Mouse (Mus musculus): ENCODE data around the gene Cdyl. TPM values are rescaled to one million over a fixed set of nuclear protein-coding genes. Genes with fewer than 3 reads are reported as not detected.

The Cdyl gene
- 1.7 and 2.3 TPM in 2 replicates for polyA plus RNA-seq (2012)

GRCm38 (mm10) chr13:35659406-35659985, at the start of gene Cdyl:
Cdyl (plus strand) TSS chr13:35659833.
- Histone ChIP-seq H3K9me3 (ENCODE audit: control insufficient read depth, low read length) (no peaks in the 10 kb centered on the region), H3K27me3 (ENCODE audit: control insufficient read depth) (peaks cover 30% of the 10 kb centered on the region), H3K36me3 (ENCODE audit: control insufficient read depth) (no peaks in the 10 kb centered on the region), H3K4me1 (ENCODE audit: control insufficient read depth) (peaks cover 3% of the 10 kb centered on the region), H3K4me3 (replicated peaks) (no peak within 1 kb of the TSS)
- TF ChIP-seq GATA1 (IDR thresholded peaks at IDR 0.05; ENCODE audit: low read length): no peak
- no peak for TF ChIP-seq TAL1 (IDR thresholded peaks at IDR 0.05; ENCODE audit: low read length)

GRCm38 (mm10) chr13:35610718-35611117, 48.9 kb upstream of the Cdyl start:
- Histone ChIP-seq H3K4me1 (ENCODE audit: control insufficient read depth) (peaks cover 80% of the 10 kb centered on the region), H3K27me3 (ENCODE audit: control insufficient read depth) (no peaks in the 10 kb centered on the region), H3K9me3 (ENCODE audit: control insufficient read depth, low read length) (no peaks in the 10 kb centered on the region), H3K4me3 (replicated peaks) (no peak overlapping the region), H3K36me3 (ENCODE audit: control insufficient read depth) (no peaks in the 10 kb centered on the region)
- TF ChIP-seq TAL1 (IDR thresholded peaks at IDR 0.05; ENCODE audit: low read length): no peak; the same call in 2 of the 3 replicates
- TF ChIP-seq GATA1 (IDR thresholded peaks at IDR 0.05; ENCODE audit: low read length): no peak

- no peaks in the 10 kb centered on the region for H3K27me3 ChIP-seq (ENCODE audit: control insufficient read depth)
- no peaks in the 10 kb centered on the region for H3K9me3 ChIP-seq (ENCODE audit: control insufficient read depth, low read length)
- TF ChIP-seq GATA1 (IDR thresholded peaks at IDR 0.05; ENCODE audit: low read length): no peak
- TF ChIP-seq TAL1 (IDR thresholded peaks at IDR 0.05; ENCODE audit: low read length): no peak
- H3K4me3 ChIP-seq (replicated peaks): no peak overlapping the region
- H3K4me1 ChIP-seq (ENCODE audit: control insufficient read depth): peaks cover 84% of the 10 kb centered on the region
- no peaks in the 10 kb centered on the region for H3K36me3 ChIP-seq (ENCODE audit: control insufficient read depth)
These were observed 47.1 kb upstream of the Cdyl start for GRCm38 (mm10) chr13:35612506-35612905.

- peaks cover 74% of the 10 kb centered on the region for H3K4me1 ChIP-seq (ENCODE audit: control insufficient read depth)
- peak overlapping the region; percentile 28 for H3K4me3 ChIP-seq (replicated peaks)
- peak; percentile 90 for TF ChIP-seq TAL1 (IDR thresholded peaks at IDR 0.05; ENCODE audit: low read length)
- TF ChIP-seq GATA1 (IDR thresholded peaks at IDR 0.05; ENCODE audit: low read length): peak; percentile 94
These were observed 44.7 kb upstream of the Cdyl start for GRCm38 (mm10) chr13:35614832-35615479.

GRCm38 (mm10) chr13:35616524-35617099, 43.0 kb upstream of the Cdyl start:
- Histone ChIP-seq H3K27me3 (ENCODE audit: control insufficient read depth) (no peaks in the 10 kb centered on the region), H3K36me3 (ENCODE audit: control insufficient read depth) (no peaks in the 10 kb centered on the region), H3K4me3 (replicated peaks) (no peak overlapping the region), H3K4me1 (ENCODE audit: control insufficient read depth) (peaks cover 60% of the 10 kb centered on the region), H3K9me3 (ENCODE audit: control insufficient read depth, low read length) (no peaks in the 10 kb centered on the region)
- no peak for TF ChIP-seq GATA1 (IDR thresholded peaks at IDR 0.05; ENCODE audit: low read length)
- TF ChIP-seq TAL1 (IDR thresholded peaks at IDR 0.05; ENCODE audit: low read length): peak; percentile 25; the same call in 1 of the 3 replicates

More at GRCm38 (mm10) chr13:35614832-35615479, 44.7 kb upstream of the Cdyl start:
- H3K36me3 ChIP-seq (ENCODE audit: control insufficient read depth): no peaks in the 10 kb centered on the region
- no peaks in the 10 kb centered on the region for H3K9me3 ChIP-seq (ENCODE audit: control insufficient read depth, low read length)
- no peaks in the 10 kb centered on the region for H3K27me3 ChIP-seq (ENCODE audit: control insufficient read depth)

- Histone ChIP-seq H3K9me3 (ENCODE audit: control insufficient read depth, low read length) (no peaks in the 10 kb centered on the region), H3K4me3 (replicated peaks) (no peak overlapping the region), H3K4me1 (ENCODE audit: control insufficient read depth) (peaks cover 36% of the 10 kb centered on the region), H3K27me3 (ENCODE audit: control insufficient read depth) (no peaks in the 10 kb centered on the region), H3K36me3 (ENCODE audit: control insufficient read depth) (no peaks in the 10 kb centered on the region)
- TF ChIP-seq TAL1 (IDR thresholded peaks at IDR 0.05; ENCODE audit: low read length) (no peak), GATA1 (IDR thresholded peaks at IDR 0.05; ENCODE audit: low read length) (no peak)
These were observed 40.3 kb upstream of the Cdyl start for GRCm38 (mm10) chr13:35619356-35619755.

GRCm38 (mm10) chr13:35620756-35621155, 38.9 kb upstream of the Cdyl start:
- no peak overlapping the region for H3K4me3 ChIP-seq (replicated peaks)
- no peaks in the 10 kb centered on the region for H3K36me3 ChIP-seq (ENCODE audit: control insufficient read depth)
- H3K9me3 ChIP-seq (ENCODE audit: control insufficient read depth, low read length): no peaks in the 10 kb centered on the region
- peaks cover 22% of the 10 kb centered on the region for H3K4me1 ChIP-seq (ENCODE audit: control insufficient read depth)
- H3K27me3 ChIP-seq (ENCODE audit: control insufficient read depth): no peaks in the 10 kb centered on the region; the same call in 1 of the 2 replicates
- TF ChIP-seq TAL1 (IDR thresholded peaks at IDR 0.05; ENCODE audit: low read length) (no peak), GATA1 (IDR thresholded peaks at IDR 0.05; ENCODE audit: low read length) (0 out of 2 replicates have a peak, but pooled peaks have one; percentile 4)

GRCm38 (mm10) chr13:35624831-35625230, 34.8 kb upstream of the Cdyl start:
- Histone ChIP-seq H3K36me3 (ENCODE audit: control insufficient read depth) (no peaks in the 10 kb centered on the region), H3K4me1 (ENCODE audit: control insufficient read depth) (peaks cover 9% of the 10 kb centered on the region), H3K4me3 (replicated peaks) (no peak overlapping the region), H3K9me3 (ENCODE audit: control insufficient read depth, low read length) (no peaks in the 10 kb centered on the region), H3K27me3 (ENCODE audit: control insufficient read depth) (no peaks in the 10 kb centered on the region; the same call in 1 of the 2 replicates)
- no peak for TF ChIP-seq TAL1 (IDR thresholded peaks at IDR 0.05; ENCODE audit: low read length)
- TF ChIP-seq GATA1 (IDR thresholded peaks at IDR 0.05; ENCODE audit: low read length): no peak

GRCm38 (mm10) chr13:35625556-35625955, 34.1 kb upstream of the Cdyl start:
- Histone ChIP-seq H3K9me3 (ENCODE audit: control insufficient read depth, low read length) (no peaks in the 10 kb centered on the region), H3K27me3 (ENCODE audit: control insufficient read depth) (no peaks in the 10 kb centered on the region; the same call in 1 of the 2 replicates), H3K4me1 (ENCODE audit: control insufficient read depth) (peaks cover 9% of the 10 kb centered on the region), H3K4me3 (replicated peaks) (no peak overlapping the region), H3K36me3 (ENCODE audit: control insufficient read depth) (no peaks in the 10 kb centered on the region)
- TF ChIP-seq TAL1 (IDR thresholded peaks at IDR 0.05; ENCODE audit: low read length) (no peak), GATA1 (IDR thresholded peaks at IDR 0.05; ENCODE audit: low read length) (no peak)

All from erythroblast, embryonic 14.5 days (primary cell).